Mouse (Mus musculus): ENCODE measurements around the gene Myo1d. TPM values are rescaled to one million over a fixed set of nuclear protein-coding genes. Genes with fewer than 3 reads are reported as not detected.

Myo1d gene
- total RNA-seq, 2 experiments from 2014 or later = 2.7 to 5.3 TPM

GRCm38 (mm10) chr11:80509176-80509506 is 270.7 kb downstream of the Myo1d start:
- intact Hi-C loops (cut with DNase I) = no loop called here
- peak overlapping the region; percentile 65 for H3K4me3 ChIP-seq
- no peak for DNase-seq

DNA sequence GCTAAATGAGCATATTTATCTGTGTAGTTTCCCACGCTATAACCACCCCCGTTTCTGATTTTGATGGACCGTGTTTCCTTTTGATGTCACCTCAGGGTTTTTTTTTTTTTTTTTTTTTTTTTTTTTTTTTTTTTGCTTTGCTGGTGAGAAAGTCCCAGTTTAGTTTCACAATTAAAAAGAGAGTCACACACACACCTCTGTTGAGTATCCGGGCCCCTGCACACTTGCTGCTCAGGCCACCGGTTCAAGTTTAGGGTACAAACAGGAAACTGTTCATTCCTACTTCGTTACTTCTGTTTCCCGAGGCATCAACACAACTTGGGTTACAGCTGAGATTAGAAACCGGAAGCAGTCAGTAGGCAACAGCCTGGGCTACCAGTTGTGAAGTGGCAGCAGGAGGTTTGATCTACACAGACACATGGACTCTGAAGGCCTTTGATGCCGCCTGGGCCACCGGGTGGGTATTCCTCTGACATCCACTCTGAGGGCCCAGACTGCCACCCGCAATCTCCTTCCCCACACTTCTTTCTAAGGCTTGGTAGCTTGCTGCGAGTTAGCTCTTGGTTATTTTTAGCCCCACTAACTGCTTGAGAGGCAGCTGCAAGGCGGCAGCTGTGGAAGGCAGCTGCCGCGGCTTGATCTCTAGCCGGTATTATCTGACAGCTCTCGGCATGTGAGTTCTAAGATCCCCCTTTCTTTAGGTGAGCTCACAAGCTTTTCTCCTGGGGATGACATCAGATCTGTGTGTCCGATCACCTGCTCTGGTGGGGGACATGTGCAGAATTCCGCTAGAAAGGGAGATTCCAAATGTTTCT is 271.3 kb downstream of the Myo1d start:
- Histone ChIP-seq H3K4me3 (peak overlapping the region; percentile 65), H3K27ac (peak overlapping the region; percentile 87)
- peak; percentile 49 for DNase-seq
- TF ChIP-seq CTCF (IDR thresholded peaks at IDR 0.05) = no peak
- intact Hi-C loops (cut with DNase I) = no loop called here

More at GRCm38 (mm10) chr11:80509176-80509506, 270.7 kb downstream of the Myo1d start:
- no peak for TF ChIP-seq CTCF (IDR thresholded peaks at IDR 0.05)
- peak overlapping the region; percentile 87 for H3K27ac ChIP-seq

DNA sequence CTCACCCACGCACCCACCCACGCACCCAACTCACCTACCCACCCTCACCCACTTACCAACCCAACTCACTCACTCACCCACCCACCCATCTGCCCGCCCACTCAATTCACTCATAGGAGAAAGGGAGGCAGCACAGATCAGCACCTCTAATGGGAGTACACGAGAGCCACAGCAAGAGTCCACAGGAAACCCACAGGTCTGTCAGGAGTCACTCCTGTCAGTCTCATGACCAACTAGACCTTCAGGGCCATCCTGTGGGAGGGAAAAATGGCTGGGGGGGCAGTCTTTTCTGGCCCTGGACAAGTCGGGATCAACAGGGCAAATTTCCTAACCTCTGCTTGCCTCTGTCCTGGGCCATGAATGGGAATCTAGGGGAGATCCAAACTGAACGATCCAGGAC is 272.0 kb downstream of the Myo1d start:
- intact Hi-C loops (cut with DNase I) = no loop called here
- no peak for TF ChIP-seq CTCF (IDR thresholded peaks at IDR 0.05)
- Histone ChIP-seq H3K27ac (no peak overlapping the region), H3K4me3 (no peak overlapping the region)
- no peak for DNase-seq

DNA sequence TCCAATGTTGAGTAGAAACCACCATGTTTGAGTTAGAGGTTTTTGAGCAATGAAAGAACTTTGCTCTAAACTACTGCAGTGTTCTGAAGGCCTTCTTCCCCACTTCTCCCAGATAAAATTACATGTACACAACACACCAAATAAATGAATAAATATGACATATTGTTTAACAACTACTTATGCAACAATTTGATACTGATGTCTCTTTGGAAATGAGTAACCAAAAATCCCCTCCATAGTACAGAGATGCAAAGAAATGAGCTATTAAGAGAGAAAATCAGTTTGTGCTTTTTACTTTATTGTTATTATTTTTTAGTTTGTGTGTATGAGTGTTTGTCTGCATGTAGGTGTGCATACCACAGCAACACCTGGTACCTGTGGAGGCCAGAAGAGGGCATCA is 273.3 kb downstream of the Myo1d start:
- DNase-seq = no peak
- H3K27ac ChIP-seq = no peak overlapping the region
- H3K4me3 ChIP-seq = no peak overlapping the region
- intact Hi-C loops (cut with DNase I) = no loop called here
- no peak for TF ChIP-seq CTCF (IDR thresholded peaks at IDR 0.05)

DNA sequence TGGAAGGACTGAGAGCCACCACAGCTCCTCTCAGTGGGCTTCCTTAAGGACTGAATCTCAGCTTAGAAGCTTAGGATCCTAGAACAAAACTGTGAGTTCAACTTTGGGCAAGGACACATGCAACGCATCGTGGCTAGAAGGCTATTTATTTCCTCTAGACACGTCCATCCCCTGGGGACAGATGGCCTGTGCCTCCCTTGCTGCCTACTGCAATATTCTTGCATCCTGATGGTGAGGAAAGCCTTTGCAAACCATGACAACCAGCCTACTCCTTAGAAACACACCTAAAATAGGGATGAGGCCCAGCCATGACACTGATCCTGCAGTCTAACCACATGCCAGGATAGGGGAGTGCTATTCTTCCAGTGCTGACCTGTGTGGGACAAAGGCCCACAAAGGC is 274.2 kb downstream of the Myo1d start:
- Histone ChIP-seq H3K27ac (no peak overlapping the region), H3K4me3 (no peak overlapping the region)
- intact Hi-C loops (cut with DNase I) = no loop called here
- no peak for TF ChIP-seq CTCF (IDR thresholded peaks at IDR 0.05)
- DNase-seq = no peak

GRCm38 (mm10) chr11:80504519-80505385 is 275.1 kb downstream of the Myo1d start:
- Histone ChIP-seq H3K27ac (no peak overlapping the region), H3K4me3 (no peak overlapping the region)
- TF ChIP-seq CTCF (IDR thresholded peaks at IDR 0.05) = no peak
- DNase-seq = no peak
- intact Hi-C loops (cut with DNase I) = no loop called here

GRCm38 (mm10) chr11:80503726-80504452 is 275.9 kb downstream of the Myo1d start:
- no peak for TF ChIP-seq CTCF (IDR thresholded peaks at IDR 0.05)
- Histone ChIP-seq H3K27ac (no peak overlapping the region), H3K4me3 (no peak overlapping the region)
- intact Hi-C loops (cut with DNase I) = no loop called here
- no peak for DNase-seq

DNA sequence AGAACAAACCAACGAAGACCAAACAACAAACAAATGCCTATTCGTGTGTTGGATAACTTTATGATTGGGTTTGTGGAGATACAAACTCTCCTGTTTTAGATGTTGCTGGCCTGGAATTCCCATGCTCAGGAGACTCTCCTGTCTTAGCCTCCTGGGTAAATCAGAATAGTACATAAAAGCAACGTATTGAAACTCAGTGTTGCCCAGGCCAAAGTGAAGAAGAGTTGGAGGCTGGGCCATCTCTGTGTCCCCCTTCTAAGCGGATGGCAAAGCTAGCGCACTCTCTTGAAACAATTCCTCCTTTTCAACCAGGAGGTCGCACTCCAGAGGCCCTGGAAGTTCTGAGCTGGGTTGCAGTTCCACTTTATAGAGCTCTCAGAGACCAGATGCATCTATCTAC is 276.5 kb downstream of the Myo1d start:
- Histone ChIP-seq H3K4me3 (no peak overlapping the region), H3K27ac (no peak overlapping the region)
- intact Hi-C loops (cut with DNase I) = no loop called here
- TF ChIP-seq CTCF (IDR thresholded peaks at IDR 0.05) = no peak
- DNase-seq = no peak

DNA sequence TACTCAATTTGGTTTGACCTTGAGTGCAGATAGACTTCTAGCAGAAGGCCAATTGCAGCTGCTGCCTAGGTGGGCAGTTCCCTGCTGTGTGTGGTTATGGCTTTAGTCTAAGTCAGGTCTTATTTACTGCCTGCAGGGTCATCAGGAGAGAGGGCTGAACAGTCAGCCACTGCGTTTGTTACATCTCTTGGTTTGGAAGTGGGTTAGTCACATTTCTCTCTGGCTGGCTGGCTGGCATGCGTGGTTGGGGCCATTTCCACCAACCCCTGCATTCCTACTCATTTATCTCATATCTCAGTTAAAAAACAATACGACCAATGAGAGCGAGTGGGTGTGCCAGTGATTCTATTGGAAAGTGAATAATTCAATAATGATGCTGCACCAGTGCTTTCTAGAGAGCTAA is 280.3 kb downstream of the Myo1d start:
- Histone ChIP-seq H3K4me3 (no peak overlapping the region), H3K27ac (no peak overlapping the region)
- no peak for DNase-seq
- no peak for TF ChIP-seq CTCF (IDR thresholded peaks at IDR 0.05)
- intact Hi-C loops (cut with DNase I) = no loop called here

DNA sequence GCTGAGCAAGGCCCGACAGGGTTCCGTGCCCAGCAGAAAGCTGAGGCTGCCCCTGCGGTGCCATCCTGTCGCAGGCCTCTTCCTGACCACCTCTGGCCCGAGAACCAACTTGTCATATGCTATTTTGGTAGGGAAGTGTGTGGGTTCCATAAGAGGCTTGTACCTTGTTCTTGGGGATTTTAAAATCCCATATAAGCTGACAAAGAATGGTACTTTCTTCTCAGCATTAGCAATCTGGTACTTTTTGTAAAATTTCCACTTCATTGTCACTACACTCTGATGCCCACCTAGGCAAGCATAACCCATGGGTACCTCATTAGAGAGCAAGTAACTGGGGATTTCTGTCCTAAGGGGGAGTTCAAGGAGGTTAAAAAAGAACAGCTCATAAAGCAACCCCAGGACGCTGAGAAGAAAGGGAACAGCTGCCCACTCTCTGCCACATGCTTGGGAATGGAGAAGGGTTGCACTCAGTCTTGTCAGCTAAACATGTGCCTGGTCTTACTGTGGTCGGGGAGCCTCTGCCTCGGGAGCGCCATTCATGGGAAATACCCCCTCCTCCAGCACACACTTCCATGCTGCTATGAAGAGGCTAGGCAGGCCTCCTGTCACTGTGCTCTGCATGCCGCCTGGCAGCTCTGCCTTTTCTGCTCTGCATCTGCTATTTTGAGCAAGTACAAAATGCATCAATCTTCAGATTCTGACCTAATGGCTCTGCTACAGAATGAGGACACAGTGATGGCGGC is 281.3 kb downstream of the Myo1d start:
- H3K4me3 ChIP-seq = no peak overlapping the region
- no peak for DNase-seq
- intact Hi-C loops (cut with DNase I) = no loop called here
- no peak overlapping the region for H3K27ac ChIP-seq
- TF ChIP-seq CTCF (IDR thresholded peaks at IDR 0.05) = no peak

DNA sequence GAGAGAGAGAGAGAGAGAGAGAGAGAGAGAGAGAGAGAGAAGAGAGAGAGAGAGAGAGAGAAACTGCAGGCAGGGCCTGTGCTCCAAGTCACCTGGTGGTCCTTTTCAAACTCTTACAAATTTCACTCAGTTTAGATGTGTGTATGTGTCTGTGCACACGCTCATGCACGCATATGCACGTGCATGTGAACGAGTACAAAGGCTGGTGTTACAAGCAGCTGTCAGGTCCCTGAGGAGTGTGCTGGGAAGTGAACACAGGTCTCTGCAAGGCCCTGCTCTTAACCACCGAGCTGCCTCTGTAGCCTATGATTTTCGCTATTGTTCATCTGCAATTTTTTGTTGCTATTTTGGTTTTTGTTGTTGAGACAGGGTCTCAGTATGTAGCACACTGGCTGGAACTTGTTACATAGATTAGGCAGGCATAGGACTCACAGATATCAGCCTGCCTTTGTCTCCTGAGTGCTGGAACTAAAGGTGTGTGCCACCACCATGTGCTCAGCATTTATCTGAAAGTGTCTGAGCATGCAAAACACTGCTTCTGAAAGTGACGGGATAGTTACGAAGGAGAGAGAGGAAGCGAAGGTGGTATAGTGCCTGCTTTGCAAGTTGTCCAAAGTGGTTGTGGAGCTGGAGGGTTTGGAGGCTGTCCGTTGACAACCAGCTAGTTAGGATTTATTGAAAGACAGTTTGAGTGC is 282.5 kb downstream of the Myo1d start:
- intact Hi-C loops (cut with DNase I) = no loop called here
- Histone ChIP-seq H3K4me3 (no peak overlapping the region), H3K27ac (no peak overlapping the region)
- no peak for TF ChIP-seq CTCF (IDR thresholded peaks at IDR 0.05)
- no peak for DNase-seq

DNA sequence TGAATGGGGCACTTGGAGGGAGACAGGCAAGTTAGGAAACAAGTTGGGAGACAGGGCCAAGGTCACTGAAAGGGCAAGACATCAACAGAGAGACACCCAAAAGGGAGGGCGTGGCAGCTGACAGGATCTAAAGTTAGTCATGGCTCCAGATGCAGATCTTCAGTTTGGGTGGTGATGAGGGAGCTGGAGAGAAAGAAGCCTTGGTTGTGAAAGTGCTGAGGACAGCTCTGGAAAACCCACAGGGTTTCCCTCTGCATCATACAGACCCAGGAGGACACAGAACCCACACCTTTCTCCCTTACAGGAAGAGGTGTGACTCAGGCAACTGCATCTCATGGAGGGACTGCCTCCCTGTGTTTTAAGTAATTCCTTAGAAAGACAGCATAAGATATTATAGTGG is 283.2 kb downstream of the Myo1d start:
- no peak for TF ChIP-seq CTCF (IDR thresholded peaks at IDR 0.05)
- no peak overlapping the region for H3K27ac ChIP-seq
- DNase-seq = no peak
- intact Hi-C loops (cut with DNase I) = no loop called here
- H3K4me3 ChIP-seq = no peak overlapping the region
